Mouse (Mus musculus): ENCODE results near the gene Mpeg1.

Mpeg1 gene

GRCm38 (mm10) chr19:12493453-12494186 is 33.0 kb downstream of the Mpeg1 start:
- DNase-seq (ENCODE audit: low read depth, low spot score), result no peak

GRCm38 (mm10) chr19:12494187-12494458 is 33.5 kb downstream of the Mpeg1 start:
- no peak for DNase-seq (ENCODE audit: low read depth, low spot score)

GRCm38 (mm10) chr19:12494972-12495535 is 34.5 kb downstream of the Mpeg1 start:
- no peak for DNase-seq (ENCODE audit: low read depth, low spot score)

- no peak for DNase-seq (ENCODE audit: low read depth, low spot score)
These were observed 35.7 kb downstream of the Mpeg1 start for GRCm38 (mm10) chr19:12496241-12496640.

DNA sequence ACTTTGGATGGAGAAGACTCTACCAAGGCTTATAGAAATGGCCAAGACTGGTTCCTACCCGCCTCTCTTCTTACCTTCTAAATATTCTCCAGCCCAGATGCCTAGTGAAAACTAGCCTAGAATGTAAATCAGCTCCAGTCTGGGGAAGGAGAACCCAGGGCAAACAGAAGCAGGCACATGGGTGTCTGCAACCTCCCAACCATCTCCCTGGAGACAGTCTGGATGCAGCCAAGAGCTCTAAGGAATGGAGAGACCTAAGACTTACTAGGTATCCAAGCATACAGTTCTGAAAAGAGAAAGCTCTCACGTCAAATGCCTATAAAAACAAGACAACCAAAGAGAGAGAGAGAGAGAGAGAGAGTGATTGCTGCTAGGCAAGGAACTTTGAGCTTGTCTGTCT is 37.3 kb downstream of the Mpeg1 start:
- no peak for DNase-seq (ENCODE audit: low read depth, low spot score)

DNA sequence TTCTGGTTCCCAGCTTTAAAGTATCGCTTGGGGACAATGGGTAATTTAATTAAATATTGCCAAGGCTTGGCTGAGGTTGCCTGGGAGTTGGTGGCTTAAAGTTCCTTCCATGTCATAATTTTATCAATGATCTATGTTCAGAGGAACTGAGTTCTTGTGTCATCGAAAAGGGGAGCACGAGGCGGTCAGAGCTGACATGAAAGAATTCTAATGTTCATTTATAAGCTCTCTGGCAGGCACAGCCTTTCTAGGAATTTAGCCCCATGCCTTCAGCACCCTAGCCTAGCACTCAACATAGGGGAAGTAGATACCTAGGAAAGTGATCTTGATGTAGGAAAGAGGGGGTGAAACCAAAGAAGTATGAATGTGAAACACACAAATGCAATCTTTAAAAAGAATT is 37.7 kb downstream of the Mpeg1 start:
- no peak for DNase-seq (ENCODE audit: low read depth, low spot score)

DNA sequence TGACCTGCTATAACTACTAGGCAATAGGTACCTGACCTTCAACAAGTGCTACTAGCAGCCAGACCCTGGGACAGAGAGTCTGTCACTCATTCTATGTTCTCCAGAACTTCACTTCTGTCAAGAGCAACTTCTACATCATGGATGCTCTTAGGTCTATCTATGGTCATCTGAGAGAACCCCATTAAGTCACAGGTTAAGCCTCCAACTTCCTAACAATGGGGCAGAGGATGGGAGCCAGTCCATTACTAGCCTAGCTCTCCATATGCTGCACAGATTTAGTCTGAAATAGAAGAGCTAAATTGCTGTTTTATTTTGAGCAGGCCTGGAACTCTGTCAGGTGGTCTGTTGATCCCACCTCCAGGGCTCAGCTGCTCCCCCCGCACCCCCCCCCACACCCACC is 38.4 kb downstream of the Mpeg1 start:
- DNase-seq (ENCODE audit: low read depth, low spot score), result no peak

DNA sequence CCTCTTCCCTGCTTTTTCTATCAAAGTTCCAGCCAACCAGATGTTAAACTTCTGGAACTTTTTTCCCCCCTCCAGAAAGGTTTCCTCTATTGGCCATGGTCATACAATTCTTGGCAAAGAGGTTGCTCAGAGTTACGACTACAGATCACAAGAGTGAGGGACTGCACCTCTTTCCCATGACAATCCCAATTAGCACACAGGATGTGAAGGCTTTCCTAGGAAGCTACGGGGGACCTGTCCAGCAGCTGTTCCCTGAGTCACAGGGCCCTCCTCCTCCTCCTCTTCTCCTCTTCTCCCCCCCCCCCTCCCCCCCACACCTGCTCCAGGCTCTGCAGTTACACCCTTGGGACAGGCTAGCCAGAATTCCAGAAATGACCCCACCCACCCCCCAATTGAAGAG is 38.9 kb downstream of the Mpeg1 start:
- no peak for DNase-seq (ENCODE audit: low read depth, low spot score)

GRCm38 (mm10) chr19:12500124-12500523 is 39.5 kb downstream of the Mpeg1 start:
- DNase-seq (ENCODE audit: low read depth, low spot score), result no peak

DNA sequence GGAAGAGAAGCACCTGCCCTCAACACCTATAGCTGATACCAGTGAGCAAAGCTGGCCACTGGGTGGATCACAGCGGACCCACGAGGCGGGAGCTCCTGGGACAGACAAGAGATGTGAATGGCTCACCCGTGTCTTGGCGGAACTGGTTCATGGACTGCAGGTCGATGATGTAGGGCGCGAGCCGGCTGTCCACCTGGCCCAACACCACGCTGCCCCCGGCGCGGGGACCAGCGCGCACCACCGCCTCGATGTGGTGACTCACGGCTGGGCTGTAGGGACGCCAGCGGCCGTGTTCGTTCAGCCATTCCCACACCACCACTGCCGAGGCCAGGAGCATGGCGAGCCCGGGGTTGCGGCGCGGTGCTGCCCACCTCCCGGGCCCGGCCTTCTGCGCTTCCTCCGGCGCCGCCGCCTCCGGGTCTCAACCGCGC is 40.3 kb downstream of the Mpeg1 start:
- DNase-seq (ENCODE audit: low read depth, low spot score), result no peak

DNA sequence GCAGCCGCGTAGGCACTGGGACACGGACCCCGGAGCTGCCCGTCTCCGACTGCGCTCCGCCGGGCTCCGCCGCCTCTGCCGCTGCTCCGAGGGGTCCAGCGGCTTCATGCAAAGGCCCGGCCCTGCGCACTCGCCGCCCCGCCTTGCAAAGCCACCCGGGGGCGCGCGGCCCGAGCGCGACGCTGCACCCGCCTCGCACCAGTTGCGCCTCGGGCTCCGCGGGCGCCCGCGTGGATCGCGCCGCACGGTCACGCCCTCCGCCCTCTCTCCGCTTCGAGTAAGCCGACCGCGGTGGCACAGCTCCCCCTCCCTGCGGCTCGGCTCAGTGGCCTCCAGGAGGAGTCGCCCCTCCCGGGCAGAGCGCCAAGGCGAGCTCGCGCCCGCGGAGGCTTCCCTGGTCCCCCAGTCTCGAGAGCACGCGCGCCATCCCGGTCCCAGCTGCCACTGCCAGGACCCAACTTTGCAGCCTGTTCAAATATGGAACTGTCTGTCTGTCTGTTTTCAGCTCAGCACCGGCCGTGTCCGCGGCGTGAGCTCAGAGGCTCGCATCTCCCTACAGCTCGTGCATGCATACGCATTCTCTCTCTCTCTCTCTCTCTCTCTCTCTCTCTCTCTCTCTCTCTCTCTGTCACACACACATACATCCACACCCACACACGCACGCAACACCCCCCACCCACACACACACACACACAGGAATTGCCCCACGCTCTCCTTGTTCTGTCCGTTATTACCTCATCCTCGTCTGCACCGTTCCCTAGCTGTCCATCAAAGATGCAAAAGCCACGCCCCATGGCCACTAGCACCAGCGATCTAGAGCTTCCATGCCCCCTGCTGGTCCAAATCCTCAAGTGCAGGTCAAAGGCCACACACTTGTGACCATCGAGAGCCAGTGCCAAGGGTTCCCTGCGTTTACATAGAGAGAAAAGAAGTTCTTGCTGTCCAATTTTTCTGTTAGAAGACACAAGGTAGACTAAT is 41.1 kb downstream of the Mpeg1 start, which contains the start of gene Dtx4:
Dtx4 (minus strand) TSS at position 85 of the 978 bp plus-strand sequence.
- DNase-seq (ENCODE audit: low read depth, low spot score), result peak; percentile 12

DNA sequence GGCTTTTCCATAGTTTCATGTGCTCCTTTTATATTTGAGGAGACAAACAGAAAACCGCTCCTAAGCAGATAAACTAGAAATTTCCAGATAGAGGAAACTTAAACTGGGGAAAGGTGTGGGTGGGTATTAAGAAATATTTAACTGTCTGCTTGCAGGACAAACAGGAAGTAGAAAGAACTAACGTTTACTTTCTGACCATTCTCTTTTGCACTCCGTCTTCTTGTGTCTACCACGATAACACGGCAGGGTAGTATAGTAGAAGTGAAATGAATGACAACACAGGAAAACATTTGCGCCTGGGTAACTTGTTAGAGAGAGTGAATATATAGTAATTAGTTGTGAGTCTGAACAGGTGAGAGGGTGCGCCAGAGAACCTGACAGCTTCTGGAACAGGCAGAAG is 42.2 kb downstream of the Mpeg1 start:
- no peak for DNase-seq (ENCODE audit: low read depth, low spot score)

DNA sequence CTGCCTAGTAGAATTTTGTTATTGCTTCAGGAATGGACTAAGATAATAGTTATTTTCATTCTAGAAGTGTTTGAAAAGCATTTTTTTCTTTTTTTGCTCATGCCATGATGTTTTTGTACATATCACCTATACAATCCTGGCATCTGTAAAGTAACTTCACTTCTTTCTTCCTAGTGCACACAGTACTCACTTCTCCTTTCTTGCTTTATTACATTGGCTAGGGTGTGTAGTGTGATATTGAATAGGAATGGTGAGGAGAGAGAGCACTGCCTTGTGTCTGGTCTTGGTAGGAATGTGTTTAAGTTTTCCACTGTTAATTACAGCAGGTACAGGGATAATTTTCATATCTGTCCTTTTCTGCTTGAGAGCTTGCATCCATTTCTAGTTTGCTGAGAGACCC is 54.0 kb downstream of the Mpeg1 start:
- no peak for DNase-seq (ENCODE audit: low read depth, low spot score)

Data from c-Kit-negative CD71-positive TER-119-positive erythroid progenitor cells, embryonic 14.5 days (primary cell).